In the genomic region with DNA sequence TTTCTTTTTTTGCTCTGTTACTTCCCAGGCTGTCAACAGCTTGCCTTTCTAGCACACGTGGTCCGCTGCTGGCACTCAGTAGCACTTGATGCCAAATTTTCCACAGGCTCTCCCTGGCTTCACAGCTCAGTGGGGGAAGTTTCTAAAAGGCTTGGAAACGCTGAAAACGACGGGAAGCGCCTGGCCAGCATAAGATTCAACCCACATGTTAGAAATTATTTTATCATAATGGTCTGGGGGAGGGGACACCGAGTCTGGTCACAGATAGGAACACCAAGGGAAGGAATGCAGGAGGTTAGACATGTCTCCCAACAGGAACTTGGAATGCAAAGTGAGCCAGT, we compare ENCODE assay signal across 8 mouse cellular contexts. TPM values are rescaled to one million over a fixed set of nuclear protein-coding genes. Genes with fewer than 3 reads are reported as not detected.
A peak's percentile ranks its signal among the peaks of the same experiment; 100 is the strongest.
DNase-seq lines count a peak whose midpoint lies in the region; ATAC-seq lines count a peak whose summit lies in the region.
"Had no signal": no experiment of that assay in that cellular context is flagged by ENCODE, and none has a peak within 500 bp of the region (broad histone marks: within the 10 kb centered on the region; RNA-seq: fewer than 3 reads in every experiment).

No protein-coding gene starts in this region.

- DNase-seq in kidney, postnatal 14 days, result peak; percentile 61
- DNase-seq in right cerebral cortex, adult 2 months (ENCODE audit: low spot score in 2 of 2), result peak; percentile 58 to 65
- DNase-seq in gastrocnemius, adult 18-20 months (ENCODE audit: low spot score), result no peak
- no peak for DNase-seq in retina, embryonic 14.5 days (ENCODE audit: low spot score)

- no peak for ATAC-seq in megakaryocyte, adult 5-6 weeks (ENCODE audit: poor library complexity, severe bottlenecking)
- peak; percentile 83 for ATAC-seq in embryonic facial prominence, embryonic 15.5 days (ENCODE audit: insufficient number of reproducible peaks, low FRiP score, low TSS enrichment, low read depth)

- H3K27me3 ChIP-seq in megakaryocyte, embryonic 14.5 days (replicated peaks), result no peaks in the 10 kb centered on the region
- H3K27me3 ChIP-seq in embryonic facial prominence, embryonic 15.5 days, result no peaks in the 10 kb centered on the region
- H3K27me3 ChIP-seq: liver, embryonic 15.5 days had no signal

- WGBS in embryonic facial prominence, embryonic 15.5 days, result 18% methylated on average over 7 of the region's 7 CpGs

- peaks cover 87% of the 10 kb centered on the region for H3K4me1 ChIP-seq in megakaryocyte, embryonic 14.5 days
- peaks cover 32% of the 10 kb centered on the region for H3K4me1 ChIP-seq in embryonic facial prominence, embryonic 15.5 days

- H3K4me2 ChIP-seq in embryonic facial prominence, embryonic 15.5 days (replicated peaks), result no peak overlapping the region
- H3K4me2 ChIP-seq: liver, embryonic 15.5 days had no signal

- peak overlapping the region; percentile 13; the same call in 1 of the 2 replicates for H3K27ac ChIP-seq in embryonic facial prominence, embryonic 15.5 days (replicated peaks)
- H3K27ac ChIP-seq: liver, embryonic 15.5 days had no signal

- no peaks in the 10 kb centered on the region for H3K36me3 ChIP-seq in megakaryocyte, embryonic 14.5 days (replicated peaks; ENCODE audit: low read length)
- no peaks in the 10 kb centered on the region for H3K36me3 ChIP-seq in embryonic facial prominence, embryonic 15.5 days
- H3K36me3 ChIP-seq: liver, embryonic 15.5 days had no signal

- no peaks in the 10 kb centered on the region for H3K9me3 ChIP-seq in megakaryocyte, embryonic 14.5 days
- no peaks in the 10 kb centered on the region for H3K9me3 ChIP-seq in embryonic facial prominence, embryonic 15.5 days (replicated peaks)
- H3K9me3 ChIP-seq: liver, embryonic 15.5 days had no signal

- no peak overlapping the region for H3K9ac ChIP-seq in embryonic facial prominence, embryonic 15.5 days
- H3K9ac ChIP-seq: liver, embryonic 15.5 days had no signal

- H3K4me3 ChIP-seq in megakaryocyte, embryonic 14.5 days (replicated peaks), result peak overlapping the region; percentile 40
- no peak overlapping the region for H3K4me3 ChIP-seq in embryonic facial prominence, embryonic 15.5 days (replicated peaks)
- H3K4me3 ChIP-seq: liver, embryonic 15.5 days had no signal

RNA-seq across cellular contexts. Expression of a gene that starts 10.1 kb away (rescaled TPM):
- not detected in 2 replicates for polyA plus RNA-seq in megakaryocyte, embryonic 14.5 days (2012; ENCODE audit: insufficient read depth, low replicate concordance)
- not detected in 2 replicates for total RNA-seq in megakaryocyte, adult 5-6 weeks (2015)
- not detected in 2 replicates for total RNA-seq in megakaryocyte, adult 5-6 weeks (2017)
- 1.5 and 1.8 TPM in 2 replicates for polyA plus RNA-seq in embryonic facial prominence, embryonic 15.5 days (2015; fragmentation: Nextera tagmentation; extraction: Ambion mirVana)
- total RNA-seq in gastrocnemius, adult 18-20 months (2021), result not detected
- polyA plus RNA-seq: liver, embryonic 15.5 days had no signal

RNA-seq across cellular contexts. Expression of a gene that starts 12.6 kb away (rescaled TPM):
- polyA plus RNA-seq in megakaryocyte, embryonic 14.5 days (2012; ENCODE audit: insufficient read depth, low replicate concordance), result 4.6 and 31.1 TPM in 2 replicates
- 48.4 and 55.6 TPM in 2 replicates for total RNA-seq in megakaryocyte, adult 5-6 weeks (2015)
- total RNA-seq in megakaryocyte, adult 5-6 weeks (2017), result 139 and 143 TPM in 2 replicates
- polyA plus RNA-seq in embryonic facial prominence, embryonic 15.5 days (2015; fragmentation: Nextera tagmentation; extraction: Ambion mirVana), result 170 and 171 TPM in 2 replicates
- total RNA-seq in gastrocnemius, adult 18-20 months (2021), result 10 to 100 TPM; 24.8 to 29.5 TPM

Comparison
In these comparisons a context has a peak if more than half of its experiments do, and no peak if none do; other contexts are left out.
1. DNase-seq: peak in kidney, postnatal 14 days (single experiment) and right cerebral cortex, adult 2 months (2 of 2); none in gastrocnemius, adult 18-20 months (single experiment) and retina, embryonic 14.5 days (single experiment).